Mouse (Mus musculus): ENCODE results near the gene Unc45b.

The Unc45b gene

GRCm38 (mm10) chr11:82956925-82957324 lies 46.6 kb downstream of the Unc45b start:
- no peak for TF ChIP-seq GATA4 (IDR thresholded peaks at IDR 0.05; ENCODE audit: insufficient replicate concordance, low read length)

- TF ChIP-seq GATA4 (IDR thresholded peaks at IDR 0.05; ENCODE audit: insufficient replicate concordance, low read length) = no peak
Measured at GRCm38 (mm10) chr11:82959613-82960012, 49.3 kb downstream of the Unc45b start.

- no peak for TF ChIP-seq GATA4 (IDR thresholded peaks at IDR 0.05; ENCODE audit: insufficient replicate concordance, low read length)
Measured at GRCm38 (mm10) chr11:82961743-82962142, 51.4 kb downstream of the Unc45b start.

DNA sequence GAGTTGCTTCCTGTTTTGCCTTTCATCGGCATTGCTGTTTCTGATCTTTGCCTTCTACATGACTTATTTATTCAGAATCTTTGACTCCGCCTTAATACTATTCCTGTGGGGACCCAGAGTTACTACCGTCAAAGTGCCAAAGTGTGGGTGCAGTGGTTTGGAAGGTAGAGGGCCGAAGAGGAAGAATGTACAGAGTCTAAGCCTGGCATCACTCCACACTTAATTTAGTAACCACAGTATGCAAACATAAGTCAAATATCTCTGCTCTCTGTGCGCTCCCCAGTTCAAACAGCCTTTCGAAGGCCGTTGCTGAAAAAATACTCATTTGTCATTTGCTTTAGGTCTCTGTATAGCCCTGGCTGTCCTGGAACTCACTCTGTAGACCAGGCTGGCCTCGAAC lies 51.9 kb downstream of the Unc45b start:
- no peak for TF ChIP-seq GATA4 (IDR thresholded peaks at IDR 0.05; ENCODE audit: insufficient replicate concordance, low read length)

- TF ChIP-seq GATA4 (IDR thresholded peaks at IDR 0.05; ENCODE audit: insufficient replicate concordance, low read length) = peak; percentile 39; the same call in 1 of the 2 replicates
Measured at GRCm38 (mm10) chr11:82970712-82971589, 60.6 kb downstream of the Unc45b start.

- no peak for TF ChIP-seq GATA4 (IDR thresholded peaks at IDR 0.05; ENCODE audit: insufficient replicate concordance, low read length)
Measured at GRCm38 (mm10) chr11:82971590-82971974, 61.2 kb downstream of the Unc45b start.

DNA sequence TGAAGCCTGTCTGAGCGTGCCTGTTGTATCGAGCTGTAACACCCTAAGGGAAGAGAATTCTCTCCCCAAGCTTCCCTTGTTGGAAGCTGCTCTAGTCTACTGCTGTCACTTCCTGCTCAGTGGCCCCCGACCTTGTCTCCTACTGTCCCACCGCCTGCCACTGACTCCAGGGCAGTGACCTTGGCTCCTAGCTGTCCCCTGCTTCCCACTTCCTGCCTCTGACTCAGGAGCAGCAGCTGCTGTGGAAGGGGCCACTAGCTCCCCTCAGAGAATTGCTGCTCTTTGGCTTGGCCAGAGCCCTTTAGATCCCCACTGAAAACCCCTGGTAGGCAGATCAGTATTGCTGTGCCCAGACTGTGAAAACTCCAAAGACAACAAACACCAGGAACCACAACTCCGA lies 63.6 kb downstream of the Unc45b start:
- TF ChIP-seq GATA4 (IDR thresholded peaks at IDR 0.05; ENCODE audit: insufficient replicate concordance, low read length) = 0 out of 2 replicates have a peak, but pooled peaks have one; percentile 10

GRCm38 (mm10) chr11:82983193-82983592 lies 72.8 kb downstream of the Unc45b start:
- TF ChIP-seq GATA4 (IDR thresholded peaks at IDR 0.05; ENCODE audit: insufficient replicate concordance, low read length) = no peak

- no peak for TF ChIP-seq GATA4 (IDR thresholded peaks at IDR 0.05; ENCODE audit: insufficient replicate concordance, low read length)
Measured at GRCm38 (mm10) chr11:82987621-82988020, 77.3 kb downstream of the Unc45b start.

GRCm38 (mm10) chr11:82989357-82989756 lies 79.0 kb downstream of the Unc45b start:
- no peak for TF ChIP-seq GATA4 (IDR thresholded peaks at IDR 0.05; ENCODE audit: insufficient replicate concordance, low read length)

DNA sequence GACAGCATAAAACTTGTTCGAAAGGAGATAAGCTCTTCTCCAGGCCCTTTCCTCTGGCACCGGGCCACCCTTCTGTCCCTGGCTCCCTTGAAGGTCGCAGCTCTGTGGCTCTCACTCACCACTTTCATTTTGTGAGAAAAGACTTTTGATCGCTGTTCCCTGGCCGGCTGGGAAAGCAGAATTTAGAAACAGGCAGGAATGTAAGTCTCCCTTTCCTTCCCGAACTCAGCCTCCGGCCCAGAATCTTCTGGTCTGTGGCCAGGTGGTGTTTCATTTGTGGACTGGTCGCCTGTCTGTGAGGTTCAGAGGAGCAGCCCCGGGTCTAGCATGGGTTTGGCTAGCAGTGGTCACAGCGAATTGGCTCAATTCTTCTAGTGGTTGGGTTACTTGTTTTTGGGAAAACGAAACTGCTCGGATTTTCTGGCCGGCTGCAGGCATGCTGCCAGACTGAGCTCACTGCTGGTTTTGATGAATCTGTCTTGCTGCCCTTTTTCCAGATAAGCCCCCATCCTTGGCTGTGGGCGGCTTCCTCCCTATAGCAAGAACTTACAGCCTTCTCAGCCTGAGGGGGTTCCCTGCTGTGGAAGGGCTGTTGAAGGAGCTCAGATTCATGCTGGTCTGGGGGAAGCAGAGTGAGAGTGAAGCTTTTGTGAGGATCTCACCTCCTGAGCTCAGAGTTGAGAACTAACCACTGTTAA lies 81.3 kb downstream of the Unc45b start, which contains the start of gene Slfn9:
Gene Slfn9 (minus strand): TSS at position 362 of the 698 bp plus-strand sequence.
- TF ChIP-seq GATA4 (IDR thresholded peaks at IDR 0.05; ENCODE audit: insufficient replicate concordance, low read length) = no peak

Data from liver, adult (tissue).